Mouse (Mus musculus): ENCODE measurements around the gene Sbk1.
"Not testable (repeated sequence)": the region's sequence is repeated elsewhere in the genome, so short reads cannot be mapped to it uniquely, and the experiment has no call there.

Gene Sbk1

DNA sequence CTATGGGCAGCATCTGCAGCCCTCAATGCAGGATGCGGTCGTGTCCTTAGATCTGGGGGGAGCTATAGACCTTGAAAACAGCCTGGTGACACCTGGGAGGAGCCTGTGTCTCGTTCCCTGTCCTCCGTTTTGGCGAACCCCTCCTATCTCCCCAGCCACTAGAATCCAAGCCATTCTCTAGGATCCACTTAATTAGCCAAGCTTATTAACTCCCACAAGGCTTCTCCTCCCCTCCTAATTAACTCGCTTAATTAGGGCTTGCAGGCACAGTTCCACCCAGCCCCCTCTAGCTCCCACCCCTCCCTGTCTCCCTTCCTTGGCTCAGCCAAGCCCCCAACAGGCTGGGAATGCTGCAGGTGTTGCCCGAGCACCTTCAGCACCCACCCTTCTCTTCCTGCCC is 8.5 kb upstream of the Sbk1 start:
- no peak for DNase-seq (ENCODE audit: low read depth in 1 of 2, low spot score in 2 of 2)

GRCm38 (mm10) chr7:126265949-126266348 is 6.5 kb upstream of the Sbk1 start:
- DNase-seq (ENCODE audit: low read depth in 1 of 2, low spot score in 2 of 2), result no peak

DNA sequence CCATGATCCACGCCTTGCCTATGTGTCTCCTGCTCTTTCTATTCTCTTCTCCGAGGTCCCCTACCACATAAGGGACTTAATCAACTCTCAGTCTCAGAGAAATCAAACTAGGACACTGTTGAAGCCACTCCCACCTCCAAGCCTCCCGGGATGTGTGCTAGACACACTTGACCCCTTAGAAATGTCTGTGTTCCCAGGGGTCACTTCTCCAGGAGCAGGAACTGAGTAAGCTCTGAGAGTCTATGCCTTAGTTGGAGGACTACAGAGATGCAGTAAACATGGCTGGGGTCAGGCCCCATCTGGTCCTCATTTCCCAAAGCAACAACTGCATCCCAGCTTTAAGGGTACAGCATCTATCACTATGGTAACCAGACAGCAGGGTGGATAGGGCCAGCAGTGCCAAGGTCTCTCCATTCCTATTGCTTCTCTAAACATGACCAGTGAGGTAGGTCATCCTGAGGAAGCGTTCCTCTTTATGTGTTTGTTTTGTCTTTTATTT is 6.0 kb upstream of the Sbk1 start:
- no peak for DNase-seq (ENCODE audit: low read depth in 1 of 2, low spot score in 2 of 2)

DNA sequence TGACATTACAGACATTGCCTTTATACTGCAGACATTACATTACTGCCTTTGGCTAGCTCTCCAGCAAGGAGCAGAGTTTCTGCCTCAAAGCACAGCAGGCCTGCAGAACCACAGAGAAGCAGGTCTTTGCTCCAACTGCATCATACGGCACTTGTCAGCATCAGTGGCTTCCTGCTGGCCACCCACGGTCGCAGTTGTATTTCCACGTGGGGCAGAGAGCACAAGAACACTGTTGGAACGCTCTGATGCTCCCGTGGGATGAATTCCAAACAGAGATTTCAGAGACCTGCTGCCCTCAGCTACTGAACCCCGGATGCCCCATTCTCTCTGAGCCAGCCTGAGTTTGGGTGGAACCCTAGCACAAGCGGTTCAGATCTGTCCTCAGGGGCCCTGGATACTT is 4.8 kb upstream of the Sbk1 start:
- DNase-seq (ENCODE audit: low read depth in 1 of 2, low spot score in 2 of 2), result no peak

- no peak for DNase-seq (ENCODE audit: low read depth in 1 of 2, low spot score in 2 of 2)
These were observed 422 bp downstream of the Sbk1 start for GRCm38 (mm10) chr7:126272770-126273311.

DNA sequence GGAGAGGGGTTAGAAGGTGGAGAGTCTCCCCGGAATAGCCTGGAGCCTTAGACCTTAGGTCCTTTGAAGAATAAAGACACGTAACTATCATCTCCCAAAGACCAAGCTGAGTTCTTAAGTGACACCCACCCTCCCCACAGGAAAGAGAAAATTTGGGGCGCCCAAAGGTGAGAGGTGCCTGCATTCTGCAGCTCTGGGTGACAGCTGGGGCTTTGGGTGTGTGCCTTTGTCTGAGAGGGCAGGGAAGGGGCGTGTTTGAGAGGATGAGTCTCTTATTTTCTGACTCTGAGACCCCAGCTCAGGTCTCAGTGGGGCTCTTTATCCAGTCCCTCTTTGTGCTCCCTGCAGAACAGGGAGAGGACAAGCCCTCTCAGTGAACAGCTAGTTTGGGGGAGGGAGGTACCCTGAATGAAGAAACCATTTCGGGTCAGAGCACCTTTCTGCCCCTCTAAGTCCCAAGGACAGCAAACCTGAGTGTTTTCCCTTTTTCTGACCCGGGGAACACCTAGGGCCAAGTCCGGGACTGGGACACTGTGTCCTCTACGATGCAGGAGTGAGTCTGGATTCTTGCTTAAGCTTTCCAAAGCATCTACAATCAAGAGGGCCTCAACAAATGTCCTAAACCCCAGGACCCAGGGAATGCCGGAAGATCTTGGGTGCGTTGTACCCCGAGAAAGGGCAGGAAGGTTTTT is 1.1 kb downstream of the Sbk1 start:
- DNase-seq (ENCODE audit: low read depth in 1 of 2, low spot score in 2 of 2), result no peak

DNA sequence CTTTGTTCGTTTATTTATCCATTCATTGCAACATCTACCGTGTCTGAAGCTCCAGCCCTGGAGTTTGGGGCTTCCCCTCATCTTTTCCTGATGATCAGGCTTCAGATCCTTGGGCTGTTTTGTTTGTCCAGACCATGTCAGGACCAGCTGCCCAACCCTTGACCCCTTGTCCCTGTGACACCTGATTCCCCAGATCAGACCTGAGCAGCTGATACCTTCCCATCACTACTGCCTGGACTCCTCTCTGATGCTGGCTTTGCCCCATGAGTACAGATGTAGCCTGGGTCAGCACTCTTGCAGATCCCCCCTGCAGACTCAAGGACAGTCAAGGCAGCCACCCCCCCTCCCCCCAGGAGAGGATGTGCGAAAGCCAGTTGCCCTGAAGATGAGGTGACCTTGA is 1.7 kb downstream of the Sbk1 start:
- DNase-seq (ENCODE audit: low read depth in 1 of 2, low spot score in 2 of 2), result no peak

GRCm38 (mm10) chr7:126274626-126275025 is 2.2 kb downstream of the Sbk1 start:
- DNase-seq (ENCODE audit: low read depth in 1 of 2, low spot score in 2 of 2), result no peak

DNA sequence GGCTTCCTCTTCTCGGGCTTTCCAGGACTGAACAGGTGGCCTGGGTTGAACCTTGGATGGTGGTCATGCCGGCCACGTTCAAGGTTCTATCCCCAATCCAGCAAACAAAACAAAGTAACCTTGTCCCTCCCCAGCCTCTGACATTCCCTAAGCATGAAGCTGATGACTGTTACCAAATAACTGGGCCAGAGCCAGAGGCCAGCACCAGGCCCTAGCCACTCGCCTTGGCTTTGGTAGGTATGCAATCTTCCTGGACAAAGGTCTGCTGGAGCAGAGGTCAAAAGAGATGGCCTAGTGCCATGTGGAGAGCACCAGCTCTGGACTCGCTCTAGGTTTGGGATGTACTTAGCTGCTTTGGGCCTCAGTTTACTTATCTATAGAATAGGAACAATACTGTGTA is 3.3 kb downstream of the Sbk1 start:
- no peak for DNase-seq (ENCODE audit: low read depth in 1 of 2, low spot score in 2 of 2)

- no peak for DNase-seq (ENCODE audit: low read depth in 1 of 2, low spot score in 2 of 2)
These were observed 3.9 kb downstream of the Sbk1 start for GRCm38 (mm10) chr7:126276297-126276696.

DNA sequence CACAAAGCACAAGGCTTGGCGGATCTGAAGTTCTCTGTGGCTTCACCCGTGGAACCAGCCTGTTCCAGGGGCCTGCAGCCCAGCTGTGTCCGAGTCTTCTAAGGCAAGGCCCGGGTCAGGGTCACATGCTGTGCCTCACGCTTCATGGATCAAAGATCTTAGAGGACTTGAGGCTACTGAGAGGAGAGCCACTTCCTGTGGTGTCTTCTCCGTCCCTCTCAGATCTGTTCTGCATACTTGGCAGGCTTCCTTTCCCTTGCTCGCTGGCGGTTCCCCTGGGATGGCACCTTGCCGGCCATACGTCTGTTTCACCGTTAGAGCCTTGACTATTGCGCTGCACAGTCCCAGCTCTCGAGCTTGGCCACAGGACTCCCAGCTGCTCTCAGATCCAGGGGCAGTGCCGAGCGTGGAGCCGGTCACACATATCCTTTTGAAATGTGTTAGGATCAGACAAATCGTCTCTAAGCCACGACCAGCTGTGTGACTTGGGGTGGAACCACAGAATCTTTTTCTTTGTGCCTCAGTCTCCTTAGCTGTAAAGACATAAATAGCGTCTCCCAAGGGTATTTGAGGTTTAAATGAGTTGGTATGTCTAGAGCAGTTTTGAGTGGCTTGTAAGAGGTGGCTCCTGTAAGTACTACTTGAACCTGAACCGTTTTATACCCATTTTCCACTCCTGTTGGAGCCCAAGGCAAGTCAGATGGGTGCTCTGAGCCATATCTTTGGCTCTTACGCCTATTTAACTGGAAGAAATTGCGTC is 5.3 kb downstream of the Sbk1 start:
- DNase-seq (ENCODE audit: low read depth in 1 of 2, low spot score in 2 of 2), result no peak

DNA sequence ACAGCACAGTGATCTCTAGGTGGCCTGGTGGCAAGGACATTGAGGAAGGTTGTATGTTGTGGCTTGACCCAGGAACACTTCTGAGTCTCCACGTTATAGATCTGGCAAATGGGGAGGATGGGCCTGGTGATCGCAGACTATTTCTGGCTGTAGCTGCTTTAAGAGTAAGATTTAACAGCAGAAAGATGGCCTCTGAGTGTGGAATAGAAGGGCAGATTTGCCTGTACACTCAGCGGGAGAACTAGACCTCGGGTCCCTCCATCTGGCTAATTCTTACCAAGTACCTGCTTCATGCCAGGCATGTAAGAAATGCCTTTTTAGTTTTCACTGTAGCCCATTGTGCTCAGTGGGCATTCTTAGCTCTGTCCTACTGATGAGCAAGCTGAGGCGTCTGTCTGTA is 6.4 kb downstream of the Sbk1 start:
- DNase-seq (ENCODE audit: low read depth in 1 of 2, low spot score in 2 of 2), result no peak

GRCm38 (mm10) chr7:126279774-126280482 is 7.5 kb downstream of the Sbk1 start:
- DNase-seq (ENCODE audit: low read depth in 1 of 2, low spot score in 2 of 2), result no peak

- no peak for DNase-seq (ENCODE audit: low read depth in 1 of 2, low spot score in 2 of 2)
These were observed 8.3 kb downstream of the Sbk1 start for GRCm38 (mm10) chr7:126280696-126281095.

- DNase-seq (ENCODE audit: low read depth in 1 of 2, low spot score in 2 of 2), result no peak
These were observed 9.7 kb downstream of the Sbk1 start for GRCm38 (mm10) chr7:126281876-126282682.

DNA sequence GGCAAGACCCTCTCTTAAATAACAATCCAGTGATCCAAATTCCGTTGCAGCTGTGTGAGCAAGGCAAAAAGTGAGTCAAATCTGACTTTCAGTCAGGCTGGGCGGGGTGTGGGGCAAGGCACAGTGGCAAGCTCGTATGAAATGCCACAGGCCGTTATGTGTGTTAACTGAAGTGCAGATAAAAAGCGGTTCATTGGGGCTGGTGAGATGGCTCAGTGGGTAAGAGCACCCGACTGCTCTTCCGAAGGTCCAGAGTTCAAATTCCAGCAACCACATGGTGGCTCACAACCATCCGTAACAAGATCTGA is 10.2 kb downstream of the Sbk1 start:
- not testable (repeated sequence) for DNase-seq (ENCODE audit: low read depth in 1 of 2, low spot score in 2 of 2)

DNA sequence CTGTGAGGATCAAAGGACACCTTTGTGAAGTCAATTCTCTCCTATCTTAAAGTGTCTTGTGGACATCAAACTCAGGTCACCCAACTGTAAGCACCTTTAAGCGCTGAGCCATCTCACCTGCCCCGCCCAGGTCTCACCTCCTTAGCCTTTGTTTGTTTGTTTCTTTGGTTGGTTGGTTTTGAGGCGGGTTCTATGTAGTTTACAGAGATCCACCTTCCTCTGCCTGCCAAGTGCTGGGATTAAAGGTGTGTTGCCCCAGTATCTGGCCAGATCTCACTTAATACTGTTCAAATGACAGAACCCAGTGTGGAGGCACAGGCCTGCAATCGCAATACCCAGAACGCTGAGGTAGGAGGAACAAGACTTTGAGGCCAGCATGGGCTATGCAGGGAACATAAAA is 11.6 kb downstream of the Sbk1 start:
- no peak for DNase-seq (ENCODE audit: low read depth in 1 of 2, low spot score in 2 of 2)

- DNase-seq (ENCODE audit: low read depth in 1 of 2, low spot score in 2 of 2), result no peak
These were observed 12.0 kb downstream of the Sbk1 start for GRCm38 (mm10) chr7:126284441-126284840.

DNA sequence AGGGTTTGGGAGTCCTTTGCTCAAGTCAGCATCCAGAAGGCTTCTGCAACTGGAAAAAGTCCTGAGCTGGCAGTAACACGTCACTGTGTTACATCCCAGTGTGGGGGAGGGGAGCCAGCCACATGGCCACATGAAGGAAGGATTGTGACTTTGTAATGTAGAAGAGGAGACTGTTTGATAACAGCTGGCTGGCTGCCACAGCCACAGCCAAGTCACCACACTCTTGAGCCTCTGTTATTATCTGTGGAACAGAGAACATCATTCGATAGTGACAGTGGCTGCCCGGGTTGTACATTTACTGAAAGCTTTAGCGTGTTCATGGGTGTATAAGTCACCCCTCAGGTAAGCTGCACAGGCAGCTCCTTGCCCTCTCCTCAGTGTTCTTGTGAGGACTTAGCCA is 12.4 kb downstream of the Sbk1 start:
- no peak for DNase-seq (ENCODE audit: low read depth in 1 of 2, low spot score in 2 of 2)

- peak; percentile 56 to 68 for DNase-seq (ENCODE audit: low read depth in 1 of 2, low spot score in 2 of 2)
These were observed 13.1 kb downstream of the Sbk1 start for GRCm38 (mm10) chr7:126285293-126286211.

All from monocyte, adult 2 months (primary cell).